1 mouse cellular context compared by ENCODE assay signal in the genomic region with DNA sequence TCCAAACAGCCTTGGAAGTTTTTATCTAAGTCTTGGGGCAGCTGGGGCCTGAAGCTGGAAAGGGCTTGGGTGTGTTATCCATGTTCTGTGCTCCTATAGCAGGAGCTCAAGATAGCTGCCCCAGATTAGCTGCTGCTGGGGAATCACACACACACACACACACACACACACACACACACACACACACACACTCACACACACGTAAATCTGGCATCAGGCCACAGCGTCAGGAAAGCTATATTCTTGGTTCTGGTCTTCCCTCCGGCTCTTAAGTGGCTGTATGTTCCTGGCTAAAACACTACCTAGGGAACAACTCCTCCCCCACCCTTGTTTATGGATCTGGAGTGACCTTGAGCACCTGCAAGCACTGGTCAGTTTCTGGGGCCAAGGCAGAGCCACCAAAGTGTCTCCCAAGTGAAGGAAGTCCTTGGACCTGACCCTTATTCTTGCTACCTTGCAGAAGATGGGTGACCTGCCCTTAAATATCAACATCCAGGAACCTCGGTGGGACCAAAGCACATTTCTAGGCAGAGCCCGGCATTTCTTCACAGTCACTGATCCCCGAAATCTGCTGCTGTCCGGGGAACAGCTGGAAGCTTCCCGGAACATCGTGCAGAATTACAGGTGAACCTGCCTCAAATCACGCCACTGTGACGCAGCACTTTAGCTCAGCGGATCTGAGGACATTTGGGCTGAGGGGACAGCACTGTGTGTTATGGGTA.
TF ChIP-seq lines count a peak whose summit lies in the region.

No protein-coding gene starts in this region.

TF ChIP-seq in CH12.LX, 34 proteins besides CTCF, POLR2A, EP300 and RAD21:
- TF ChIP-seq HCFC1 (IDR thresholded peaks at IDR 0.05; ENCODE audit: low read depth, low read length), result no peak
